Mouse (Mus musculus): Measurements from ENCODE around the gene Opa3. TPM values are rescaled to one million over a fixed set of nuclear protein-coding genes. Genes with fewer than 3 reads are reported as not detected.

Gene Opa3
- polyA plus RNA-seq, 1 experiment from 2014 or later = 50.7 TPM

DNA sequence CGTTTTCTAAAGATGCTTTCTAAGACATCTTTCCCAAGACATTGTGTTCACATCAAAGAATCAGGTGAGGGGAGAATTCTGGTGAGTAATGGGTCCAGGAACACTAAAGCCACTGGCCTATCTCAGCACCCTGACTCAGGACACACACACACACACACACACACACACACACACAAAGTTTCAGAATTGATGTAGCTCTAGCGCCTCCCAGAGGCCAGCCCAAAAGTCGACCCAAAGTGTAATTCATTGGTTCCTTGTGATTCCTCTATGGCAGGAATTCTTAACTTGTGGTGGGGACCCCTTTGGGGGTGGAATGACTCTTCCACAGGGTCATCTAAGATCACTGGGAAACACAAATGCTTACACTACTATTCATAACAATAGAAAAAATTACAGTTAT is 71.1 kb downstream of the Opa3 start:
- H3K27me3 ChIP-seq (ENCODE audit: poor library complexity, severe bottlenecking) = peaks cover 30% of the 10 kb centered on the region
- no peak overlapping the region for H3K4me3 ChIP-seq
- DNase-seq (ENCODE audit: extremely low spot score, low spot score) = peak; percentile 58
- H3K27ac ChIP-seq = no peak overlapping the region
- H3K4me1 ChIP-seq = peaks cover 32% of the 10 kb centered on the region
- H3K36me3 ChIP-seq (replicated peaks) = peaks cover 3% of the 10 kb centered on the region; the same call in 1 of the 2 replicates
- 26% methylated on average over 3 of the region's 3 CpGs for WGBS
- no peaks in the 10 kb centered on the region for H3K9me3 ChIP-seq

DNA sequence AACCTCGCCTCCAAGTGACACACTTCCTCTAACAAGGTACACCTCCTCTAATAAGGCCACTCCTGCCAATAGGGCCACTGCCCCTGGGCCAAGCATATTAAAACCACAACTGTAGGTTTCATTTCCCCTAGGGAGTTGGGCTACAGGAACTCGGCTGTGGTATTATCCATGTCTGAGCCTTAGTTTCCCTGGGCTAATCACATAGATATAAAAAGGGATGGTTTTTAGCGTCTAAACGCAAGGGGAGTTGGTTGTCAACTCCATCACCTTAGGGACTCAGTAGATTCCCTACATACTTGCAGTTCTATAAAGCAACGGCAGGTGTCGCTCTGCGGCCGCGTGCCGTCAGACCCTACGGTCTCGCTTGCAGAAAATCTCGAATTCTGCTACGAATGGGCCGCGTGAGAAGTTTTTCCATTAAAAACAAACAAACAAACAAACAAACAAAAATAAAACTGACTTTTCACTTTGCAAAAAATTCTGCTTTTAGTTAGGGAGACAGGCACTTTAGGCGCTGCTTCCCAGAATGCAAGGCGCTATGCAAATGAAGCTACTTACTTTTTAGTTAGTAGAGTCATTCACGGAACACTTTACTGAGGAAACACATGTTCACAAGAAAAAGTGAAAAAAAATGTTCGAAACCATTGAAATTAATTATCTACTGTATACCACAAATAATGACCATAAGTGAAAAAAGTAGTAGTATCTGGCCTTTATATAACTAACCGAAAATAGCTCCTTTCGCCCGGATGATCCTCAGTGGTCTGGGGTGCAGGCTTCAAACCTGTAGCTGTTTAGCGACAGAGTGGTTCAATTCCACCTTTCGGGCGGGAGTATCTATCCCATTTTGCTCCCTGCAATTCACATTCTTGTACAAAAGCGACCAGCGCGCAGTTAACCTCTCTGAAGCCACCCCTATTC is 72.6 kb downstream of the Opa3 start:
- H3K4me3 ChIP-seq = peak overlapping the region; percentile 52
- H3K9me3 ChIP-seq = no peaks in the 10 kb centered on the region
- peak overlapping the region; percentile 79 for H3K27ac ChIP-seq
- no peaks in the 10 kb centered on the region for H3K36me3 ChIP-seq (replicated peaks)
- under 1% methylated on average over 29 of the region's 29 CpGs for WGBS
- H3K4me1 ChIP-seq = peaks cover 39% of the 10 kb centered on the region
- H3K27me3 ChIP-seq (ENCODE audit: poor library complexity, severe bottlenecking) = peaks cover 46% of the 10 kb centered on the region
- DNase-seq (ENCODE audit: extremely low spot score, low spot score) = peak; percentile 73

DNA sequence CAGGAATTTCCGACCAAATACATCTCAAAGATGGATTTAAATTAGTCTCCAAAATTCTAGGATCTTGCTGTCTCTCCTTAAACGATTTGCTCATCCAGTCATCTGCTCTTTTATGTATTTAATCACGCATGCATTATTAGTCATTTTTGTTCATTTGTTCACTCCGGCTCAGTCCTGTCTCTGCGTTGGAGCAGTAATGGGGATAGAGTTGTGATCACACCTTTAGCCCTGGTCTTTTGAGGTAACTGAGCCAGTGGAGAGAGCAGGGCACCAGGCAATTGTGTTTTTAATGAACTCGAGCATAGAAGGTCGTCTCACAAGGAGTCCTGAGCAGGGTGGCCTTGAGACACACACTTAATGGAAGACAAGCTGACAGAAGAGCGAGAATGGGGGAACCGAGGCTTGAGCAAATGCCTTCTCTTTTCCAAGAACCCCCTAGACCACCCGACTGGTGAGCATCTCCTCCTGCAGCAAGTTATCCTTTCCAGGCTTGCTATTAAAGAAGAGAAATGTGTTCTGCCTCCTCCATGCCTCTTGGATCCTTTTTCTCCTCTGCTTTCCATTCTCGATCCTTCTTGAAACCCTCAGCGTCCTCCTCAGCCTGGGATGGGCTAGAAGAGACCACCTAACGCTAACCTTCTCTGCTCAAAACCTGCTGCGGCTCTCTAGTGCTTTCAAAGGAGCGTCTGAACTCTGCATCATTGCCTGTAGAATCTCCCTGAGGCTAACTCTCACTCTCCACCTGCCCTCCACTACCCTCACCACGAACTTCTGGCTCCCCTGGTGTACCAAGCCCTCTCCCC is 73.5 kb downstream of the Opa3 start:
- DNase-seq (ENCODE audit: extremely low spot score, low spot score) = no peak
- Histone ChIP-seq H3K4me1 (peaks cover 38% of the 10 kb centered on the region), H3K4me3 (peak overlapping the region; percentile 52), H3K27me3 (ENCODE audit: poor library complexity, severe bottlenecking) (peaks cover 55% of the 10 kb centered on the region), H3K27ac (no peak overlapping the region), H3K36me3 (replicated peaks) (no peaks in the 10 kb centered on the region), H3K9me3 (no peaks in the 10 kb centered on the region)
- WGBS = 10% methylated on average over 16 of the region's 16 CpGs

- peaks cover 63% of the 10 kb centered on the region for H3K27me3 ChIP-seq (ENCODE audit: poor library complexity, severe bottlenecking)
- DNase-seq (ENCODE audit: extremely low spot score, low spot score) = no peak
- H3K27ac ChIP-seq = no peak overlapping the region
- no peaks in the 10 kb centered on the region for H3K36me3 ChIP-seq (replicated peaks)
- H3K9me3 ChIP-seq = no peaks in the 10 kb centered on the region
- peaks cover 39% of the 10 kb centered on the region for H3K4me1 ChIP-seq
- H3K4me3 ChIP-seq = peak overlapping the region; percentile 52
- WGBS = 54% methylated on average over 13 of the region's 13 CpGs
Observed at GRCm38 (mm10) chr7:19302264-19303045, 74.3 kb downstream of the Opa3 start.

- Histone ChIP-seq H3K27ac (no peak overlapping the region), H3K4me3 (no peak overlapping the region), H3K4me1 (peaks cover 45% of the 10 kb centered on the region), H3K27me3 (ENCODE audit: poor library complexity, severe bottlenecking) (peaks cover 66% of the 10 kb centered on the region), H3K9me3 (no peaks in the 10 kb centered on the region), H3K36me3 (replicated peaks) (no peaks in the 10 kb centered on the region)
- no peak for DNase-seq (ENCODE audit: extremely low spot score, low spot score)
- 71% methylated on average over 12 of the region's 12 CpGs for WGBS
Observed at GRCm38 (mm10) chr7:19303046-19303305, 74.8 kb downstream of the Opa3 start.

- under 1% methylated on average over 16 of the region's 16 CpGs for WGBS
- Histone ChIP-seq H3K27me3 (ENCODE audit: poor library complexity, severe bottlenecking) (peaks cover 69% of the 10 kb centered on the region), H3K27ac (no peak overlapping the region), H3K4me1 (peaks cover 53% of the 10 kb centered on the region), H3K4me3 (peak overlapping the region; percentile 49), H3K36me3 (replicated peaks) (no peaks in the 10 kb centered on the region), H3K9me3 (no peaks in the 10 kb centered on the region)
- DNase-seq (ENCODE audit: extremely low spot score, low spot score) = peak; percentile 85
Observed at GRCm38 (mm10) chr7:19303770-19304169, 75.6 kb downstream of the Opa3 start.

DNA sequence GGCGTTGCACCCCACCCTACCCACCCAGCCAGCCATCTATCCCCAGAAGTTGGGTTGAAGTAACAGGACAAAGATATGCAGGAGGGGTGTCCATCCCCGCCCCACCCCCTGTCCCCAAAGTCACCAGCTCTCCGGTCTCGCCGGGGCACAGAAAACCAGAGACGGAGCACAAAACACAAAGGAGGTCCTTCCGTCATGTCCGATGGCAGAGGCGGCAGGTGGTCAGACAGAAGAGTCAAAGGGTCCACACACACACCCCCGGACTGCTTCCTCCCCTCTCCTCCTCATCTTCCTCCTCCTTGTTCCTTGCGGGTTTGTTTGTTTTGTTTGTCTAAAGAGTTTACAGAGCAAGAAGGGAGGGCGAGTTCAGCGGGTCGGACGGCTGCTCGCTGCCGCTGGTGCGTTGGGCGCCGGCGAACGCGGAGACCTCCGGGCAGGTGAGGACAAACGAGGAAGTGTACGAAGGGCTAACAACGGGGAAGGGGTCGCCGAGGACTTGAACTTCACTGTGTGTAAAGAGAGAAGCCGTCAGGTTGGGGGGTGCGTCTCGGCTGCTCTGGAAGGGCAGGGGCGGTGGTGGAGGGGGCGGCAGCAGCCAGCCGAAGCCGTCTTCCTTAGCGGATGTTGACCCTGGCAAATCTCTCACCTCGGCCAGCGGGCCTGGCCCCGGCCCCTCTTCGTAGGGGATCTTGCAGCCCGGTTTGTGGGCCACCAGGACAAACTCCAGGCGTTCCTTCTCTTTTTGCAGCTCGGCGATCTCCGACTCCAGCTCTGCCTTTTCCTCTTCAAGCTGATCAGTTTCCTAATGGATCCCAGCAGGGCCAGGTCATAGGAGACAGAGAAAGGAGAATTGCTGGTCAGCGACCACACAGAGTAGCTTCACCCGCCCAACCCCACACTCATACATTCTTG is 76.6 kb downstream of the Opa3 start:
- H3K4me1 ChIP-seq = peaks cover 61% of the 10 kb centered on the region

DNA sequence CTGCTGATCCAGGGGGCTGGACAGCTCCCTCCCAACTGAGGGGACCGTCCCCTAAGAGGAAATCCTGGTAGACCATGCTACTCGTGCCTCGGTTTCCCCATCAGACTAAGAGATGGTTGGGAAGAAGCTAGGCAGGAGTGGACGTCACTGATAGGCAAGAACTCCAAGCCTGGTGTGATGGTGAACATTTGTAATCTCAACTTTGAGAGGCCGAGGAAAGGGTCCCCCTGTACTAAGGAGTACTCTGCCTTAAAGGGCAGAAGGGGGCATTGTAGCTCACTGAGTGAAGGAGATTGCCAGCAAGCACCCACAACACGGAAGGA is 77.2 kb downstream of the Opa3 start:
- peaks cover 75% of the 10 kb centered on the region for H3K27me3 ChIP-seq (ENCODE audit: poor library complexity, severe bottlenecking)
- no peaks in the 10 kb centered on the region for H3K36me3 ChIP-seq (replicated peaks)
- peaks cover 64% of the 10 kb centered on the region for H3K4me1 ChIP-seq
- DNase-seq (ENCODE audit: extremely low spot score, low spot score) = no peak
- no peaks in the 10 kb centered on the region for H3K9me3 ChIP-seq
- H3K4me3 ChIP-seq = peak overlapping the region; percentile 49; the same call in 1 of the 2 replicates
- WGBS = 12% methylated on average over 6 of the region's 6 CpGs
- no peak overlapping the region for H3K27ac ChIP-seq

More for the DNA sequence above, 76.6 kb downstream of the Opa3 start:
- Histone ChIP-seq H3K9me3 (no peaks in the 10 kb centered on the region), H3K4me3 (peak overlapping the region; percentile 49), H3K27me3 (ENCODE audit: poor library complexity, severe bottlenecking) (peaks cover 75% of the 10 kb centered on the region), H3K27ac (no peak overlapping the region), H3K36me3 (replicated peaks) (no peaks in the 10 kb centered on the region)
- 3% methylated on average over 48 of the region's 48 CpGs for WGBS
- DNase-seq (ENCODE audit: extremely low spot score, low spot score) = no peak

MicroRNAs within 50 kb of the gene (microRNA counts, 519-probe panel; counts per million panel counts)
- microRNA mmu-miR-330 = 341 counts per million, percentile 65 among the panel's probes with 10 or more counts

Small RNAs within 50 kb of the gene (microRNA-seq; reads per million reads assigned to microRNA genes)
- gene Mir330 = 363 reads per million, percentile 62 among the genes with 10 or more reads in this experiment

Other genes with a start within 250 kb of the Opa3 start
- 0.15 TPM in 1 of 2 replicates, not detected in the other for gene Nanos2, start 240.9 kb upstream of the Opa3 start, polyA plus RNA-seq (2016; fragmentation: Nextera tagmentation; extraction: Ambion mirVana)
- 3.9 and 4.4 TPM in 2 replicates for gene Mypop, start 237.1 kb upstream of the Opa3 start, polyA plus RNA-seq (2016; fragmentation: Nextera tagmentation; extraction: Ambion mirVana)
- gene Irf2bp1, start 224.3 kb upstream of the Opa3 start, polyA plus RNA-seq (2016; fragmentation: Nextera tagmentation; extraction: Ambion mirVana) = 21.3 and 22.1 TPM in 2 replicates
- gene Foxa3, start 204.8 kb upstream of the Opa3 start, polyA plus RNA-seq (2016; fragmentation: Nextera tagmentation; extraction: Ambion mirVana) = not detected in 2 replicates
- 41.2 and 46.3 TPM in 2 replicates for gene Sympk, start 204.0 kb upstream of the Opa3 start, polyA plus RNA-seq (2016; fragmentation: Nextera tagmentation; extraction: Ambion mirVana)
- not detected in 2 replicates for gene Rsph6a, start 173.6 kb upstream of the Opa3 start, polyA plus RNA-seq (2016; fragmentation: Nextera tagmentation; extraction: Ambion mirVana)
- gene Dmwd, start 152.1 kb upstream of the Opa3 start, polyA plus RNA-seq (2016; fragmentation: Nextera tagmentation; extraction: Ambion mirVana) = 14.4 and 16.3 TPM in 2 replicates
- gene Dmpk, start 144.5 kb upstream of the Opa3 start, polyA plus RNA-seq (2016; fragmentation: Nextera tagmentation; extraction: Ambion mirVana) = 8.3 and 9.1 TPM in 2 replicates
- 6.7 and 7.4 TPM in 2 replicates for gene Six5, start 133.7 kb upstream of the Opa3 start, polyA plus RNA-seq (2016; fragmentation: Nextera tagmentation; extraction: Ambion mirVana)
- 0.81 and 1.1 TPM in 2 replicates for gene Gm4969, start 110.0 kb upstream of the Opa3 start, polyA plus RNA-seq (2016; fragmentation: Nextera tagmentation; extraction: Ambion mirVana)
- gene Fbxo46, start 108.5 kb upstream of the Opa3 start, polyA plus RNA-seq (2016; fragmentation: Nextera tagmentation; extraction: Ambion mirVana) = 17.8 and 18.4 TPM in 2 replicates
- 14.7 and 16.0 TPM in 2 replicates for gene Qpctl, start 79.0 kb upstream of the Opa3 start, polyA plus RNA-seq (2016; fragmentation: Nextera tagmentation; extraction: Ambion mirVana)
- 183 and 193 TPM in 2 replicates for gene Snrpd2, start 78.6 kb upstream of the Opa3 start, polyA plus RNA-seq (2016; fragmentation: Nextera tagmentation; extraction: Ambion mirVana)
- 0.22 and 0.25 TPM in 2 replicates for gene Gipr, start 62.2 kb upstream of the Opa3 start, polyA plus RNA-seq (2016; fragmentation: Nextera tagmentation; extraction: Ambion mirVana)
- gene Eml2, start 51.9 kb upstream of the Opa3 start, polyA plus RNA-seq (2016; fragmentation: Nextera tagmentation; extraction: Ambion mirVana) = 5.3 and 6.4 TPM in 2 replicates
- gene Gpr4, start 15.8 kb upstream of the Opa3 start, polyA plus RNA-seq (2016; fragmentation: Nextera tagmentation; extraction: Ambion mirVana) = 1.6 and 2.0 TPM in 2 replicates
- 47.4 and 56.9 TPM in 2 replicates for gene Vasp, start 43.5 kb downstream of the Opa3 start, polyA plus RNA-seq (2016; fragmentation: Nextera tagmentation; extraction: Ambion mirVana)
- gene Ppm1n, start 51.7 kb downstream of the Opa3 start, polyA plus RNA-seq (2016; fragmentation: Nextera tagmentation; extraction: Ambion mirVana) = 0.41 and 0.51 TPM in 2 replicates
- gene Rtn2, start 54.3 kb downstream of the Opa3 start, polyA plus RNA-seq (2016; fragmentation: Nextera tagmentation; extraction: Ambion mirVana) = 32.1 and 33.1 TPM in 2 replicates
- gene Fosb, start 81.7 kb downstream of the Opa3 start, polyA plus RNA-seq (2016; fragmentation: Nextera tagmentation; extraction: Ambion mirVana) = 0.10 TPM in 1 of 2 replicates, not detected in the other
- gene Ercc1, start 116.4 kb downstream of the Opa3 start, polyA plus RNA-seq (2016; fragmentation: Nextera tagmentation; extraction: Ambion mirVana) = 95.3 and 96.1 TPM in 2 replicates
- gene Cd3eap, start 131.1 kb downstream of the Opa3 start, polyA plus RNA-seq (2016; fragmentation: Nextera tagmentation; extraction: Ambion mirVana) = 30.9 and 32.2 TPM in 2 replicates
- gene Ppp1r13l, start 131.4 kb downstream of the Opa3 start, polyA plus RNA-seq (2016; fragmentation: Nextera tagmentation; extraction: Ambion mirVana) = 5.4 and 6.3 TPM in 2 replicates
- gene Ercc2, start 153.7 kb downstream of the Opa3 start, polyA plus RNA-seq (2016; fragmentation: Nextera tagmentation; extraction: Ambion mirVana) = 26.9 and 28.7 TPM in 2 replicates
- 3.6 and 4.8 TPM in 2 replicates for gene Klc3, start 175.8 kb downstream of the Opa3 start, polyA plus RNA-seq (2016; fragmentation: Nextera tagmentation; extraction: Ambion mirVana)
- gene Ckm, start 176.4 kb downstream of the Opa3 start, polyA plus RNA-seq (2016; fragmentation: Nextera tagmentation; extraction: Ambion mirVana) = not detected in 2 replicates
- 5.7 and 6.5 TPM in 2 replicates for gene Mark4, start 230.5 kb downstream of the Opa3 start, polyA plus RNA-seq (2016; fragmentation: Nextera tagmentation; extraction: Ambion mirVana)
- 0.82 and 0.99 TPM in 2 replicates for gene Exoc3l2, start 235.0 kb downstream of the Opa3 start, polyA plus RNA-seq (2016; fragmentation: Nextera tagmentation; extraction: Ambion mirVana)

All from forebrain, embryonic 10.5 days (tissue).